Mouse (Mus musculus) lung, embryonic 14.5 days (tissue): ENCODE measurements around the gene Olfr239. TPM values are rescaled to one million over a fixed set of nuclear protein-coding genes. Genes with fewer than 3 reads are reported as not detected.
"Not testable (repeated sequence)": the region's sequence is repeated elsewhere in the genome, so short reads cannot be mapped to it uniquely, and the experiment has no call there.

ENCODE experiments used
- ATAC-seq: fragments of 200-750 bp; cut with Nextera tagmentation; 2 replicates; pipeline ENCODE4 v1.8.0; 2017; ENCODE audit warnings: mild to moderate bottlenecking, moderate TSS enrichment, moderate library complexity; ENCODE audit not compliant: insufficient read depth
- DNase-seq: peaks from one replicate; pipeline ENCODE4 v3.0.0-alpha.2; 2015
- H3K27ac ChIP-seq: fragments of 300-500 bp; sonication (generic); 2 replicates; pipeline ENCODE4 v1.5.1; 2014; ENCODE audit warnings: low read depth, mild to moderate bottlenecking, moderate library complexity
- H3K27me3 ChIP-seq: fragments of 300-500 bp; sonication (generic); 2 replicates; pipeline ENCODE4 v1.6.1; 2014; ENCODE audit warnings: low read length, control low read depth; ENCODE audit not compliant: insufficient read depth
- H3K36me3 ChIP-seq: fragments of 300-500 bp; sonication (generic); 2 replicates; pipeline ENCODE4 v1.6.1; 2014; ENCODE audit warnings: control low read depth; ENCODE audit not compliant: insufficient read depth
- H3K4me1 ChIP-seq: fragments of 300-500 bp; sonication (generic); 2 replicates; pipeline ENCODE4 v1.6.1; 2014; ENCODE audit warnings: antibody characterized with exemption, control low read depth; ENCODE audit not compliant: insufficient read depth
- H3K4me2 ChIP-seq: fragments of 300-500 bp; sonication (generic); 2 replicates; pipeline ENCODE4 v1.6.1; 2014; ENCODE audit warnings: mild to moderate bottlenecking
- H3K4me3 ChIP-seq: fragments of 300-500 bp; sonication (generic); 2 replicates; pipeline ENCODE4 v1.5.1; 2014; ENCODE audit warnings: low read depth, low read length
- H3K9ac ChIP-seq: fragments of 300-500 bp; sonication (generic); 2 replicates; pipeline ENCODE4 v1.6.1; 2014
- H3K9me3 ChIP-seq: fragments of 300-500 bp; sonication (generic); 2 replicates; pipeline ENCODE4 v1.6.1; 2016; ENCODE audit warnings: low read depth, low read length, control low read depth
- CTCF ChIP-seq: IDR thresholded peaks from 2 replicates; pipeline ENCODE4 v1.5.1; 2016; ENCODE audit warnings: antibody characterized with exemption, low read depth
- WGBS: fragments of 180-500 bp; shearing (Covaris S2); extraction: QIAGEN DNeasy Blood & Tissue Kit; methylation state at CpG from one replicate; pipeline ENCODE4 v1.1.7; 2014; 5-methylcytosine and 5-hydroxymethylcytosine counted together
- polyA plus RNA-seq: library from polyadenylated mRNA; unstranded; fragments of >200 nt; fragmentation: Nextera tagmentation; extraction: Ambion mirVana; gene quantifications from 2 replicates; pipeline ENCODE4 v1.2.1, GENCODE M21; 2014

Olfr239 gene
- polyA plus RNA-seq: not detected in 2 replicates

- not testable (repeated sequence) for ATAC-seq
Measured at GRCm38 (mm10) chr17:33191002-33191401, at the start of gene Olfr239. TSS of gene Olfr239 (plus strand) at chr17:33191302.

GRCm38 (mm10) chr17:33168147-33168546 lies 23.0 kb upstream of the Olfr239 start, which contains the start of gene Olfr55:
TSS of gene Olfr55 (plus strand) at chr17:33168447.
- not testable (repeated sequence) for H3K27me3 ChIP-seq, H3K9me3 ChIP-seq, H3K4me2 ChIP-seq, H3K36me3 ChIP-seq, H3K4me3 ChIP-seq, DNase-seq, H3K4me1 ChIP-seq, ATAC-seq, H3K27ac ChIP-seq, H3K9ac ChIP-seq
- WGBS: 73% methylated on average over 1 of the region's 1 CpGs

More at GRCm38 (mm10) chr17:33191002-33191401, at the start of gene Olfr239:
- H3K4me2 ChIP-seq, H3K27me3 ChIP-seq, H3K4me1 ChIP-seq, H3K9me3 ChIP-seq, H3K36me3 ChIP-seq, H3K27ac ChIP-seq, DNase-seq, H3K9ac ChIP-seq, H3K4me3 ChIP-seq: not testable (repeated sequence)
- WGBS: no CpG with 5 or more reads among the region's 2 CpGs

- Histone ChIP-seq H3K27me3 (no peaks in the 10 kb centered on the region), H3K36me3 (no peaks in the 10 kb centered on the region), H3K4me2 (no peak within 1 kb of the TSS), H3K27ac (no peak within 1 kb of the TSS), H3K4me1 (no peaks in the 10 kb centered on the region), H3K4me3 (no peak within 1 kb of the TSS), H3K9me3 (peaks cover 1% of the 10 kb centered on the region; the same call in 1 of the 2 replicates), H3K9ac (no peak within 1 kb of the TSS)
- no peak for TF ChIP-seq CTCF
- DNase-seq (no peak), ATAC-seq (no peak)
- 71% methylated on average over 2 of the region's 2 CpGs for WGBS
Measured at GRCm38 (mm10) chr17:33221590-33221989, 30.5 kb downstream of the Olfr239 start, which contains the start of gene Olfr1564. TSS of gene Olfr1564 (minus strand) at chr17:33221690.

- not testable (repeated sequence) for H3K4me2 ChIP-seq, H3K9ac ChIP-seq, H3K4me3 ChIP-seq, ATAC-seq, H3K9me3 ChIP-seq, DNase-seq, H3K27me3 ChIP-seq, H3K4me1 ChIP-seq, H3K27ac ChIP-seq
- peaks cover 13% of the 10 kb centered on the region for H3K36me3 ChIP-seq
- 96% methylated on average over 1 of the region's 1 CpGs for WGBS
Measured at GRCm38 (mm10) chr17:33236646-33237045, 45.5 kb downstream of the Olfr239 start.

Other genes starting within 250 kb of the Olfr239 start
- gene Cyp4f13, start 243.9 kb upstream of the Olfr239 start, polyA plus RNA-seq: 8.1 and 8.5 TPM in 2 replicates
- gene Zfp472, start 225.5 kb upstream of the Olfr239 start, polyA plus RNA-seq: 11.4 and 13.3 TPM in 2 replicates
- 13.6 and 14.5 TPM in 2 replicates for gene Zfp952, start 198.2 kb upstream of the Olfr239 start, polyA plus RNA-seq
- 14.6 and 16.9 TPM in 2 replicates for gene Zfp763, start 157.9 kb upstream of the Olfr239 start, polyA plus RNA-seq
- gene 4921501E09Rik, start 123.2 kb upstream of the Olfr239 start, polyA plus RNA-seq: not detected in 2 replicates
- gene Zfp563, start 102.0 kb upstream of the Olfr239 start, polyA plus RNA-seq: 6.2 and 8.0 TPM in 2 replicates
- gene Morc2b, start 51.6 kb upstream of the Olfr239 start, polyA plus RNA-seq: not detected in 2 replicates
- gene Olfr55, start 22.9 kb upstream of the Olfr239 start, polyA plus RNA-seq: not detected in 2 replicates
- gene Olfr1564, start 30.4 kb downstream of the Olfr239 start, polyA plus RNA-seq: not detected in 2 replicates
- 18.9 and 20.0 TPM in 2 replicates for gene Zfp955a, start 63.8 kb downstream of the Olfr239 start, polyA plus RNA-seq
- 0.03 TPM in 2 replicates for gene Olfr63, start 73.4 kb downstream of the Olfr239 start, polyA plus RNA-seq
- 9.5 and 10.1 TPM in 2 replicates for gene Zfp955b, start 98.2 kb downstream of the Olfr239 start, polyA plus RNA-seq
- gene Zfp81, start 167.6 kb downstream of the Olfr239 start, polyA plus RNA-seq: 14.7 and 17.4 TPM in 2 replicates
- 20.4 and 20.8 TPM in 2 replicates for gene Zfp101, start 203.3 kb downstream of the Olfr239 start, polyA plus RNA-seq
- 0.23 TPM in 1 of 2 replicates, not detected in the other for gene Actl9, start 241.6 kb downstream of the Olfr239 start, polyA plus RNA-seq